Mouse (Mus musculus) heart, embryonic 11.5 days (tissue): ENCODE results near the gene Slc16a13. TPM values are rescaled to one million over a fixed set of nuclear protein-coding genes. Genes with fewer than 3 reads are reported as not detected.
A peak's percentile ranks its signal among the peaks of the same experiment; 100 is the strongest.

Source experiments
- ATAC-seq: fragments of 200-750 bp; cut with Nextera tagmentation; replicated peaks from 2 replicates; pipeline ENCODE4 v1.8.0; 2017; ENCODE audit warnings: moderate library complexity; ENCODE audit not compliant: insufficient number of reproducible peaks, low FRiP score, low TSS enrichment
- H3K27ac ChIP-seq: fragments of 300-500 bp; sonication (generic); 2 replicates; pipeline ENCODE4 v1.5.1; 2014; ENCODE audit warnings: mild to moderate bottlenecking, low read depth, low read length
- H3K27me3 ChIP-seq: fragments of 300-500 bp; sonication (generic); 2 replicates; pipeline ENCODE4 v1.6.1; 2014; ENCODE audit warnings: mild to moderate bottlenecking, low read length, mixed read lengths; ENCODE audit not compliant: control insufficient read depth, insufficient read depth
- H3K36me3 ChIP-seq: fragments of 300-500 bp; sonication (generic); 2 replicates; pipeline ENCODE4 v1.6.1; 2014; ENCODE audit warnings: mild to moderate bottlenecking, low read length, moderate library complexity, mixed read lengths; ENCODE audit not compliant: control insufficient read depth, insufficient read depth
- H3K4me1 ChIP-seq: fragments of 300-500 bp; sonication (generic); 2 replicates; pipeline ENCODE4 v1.6.1; 2014; ENCODE audit warnings: low read length; ENCODE audit not compliant: control insufficient read depth, insufficient read depth
- H3K4me2 ChIP-seq: fragments of 300-500 bp; sonication (generic); 2 replicates; pipeline ENCODE4 v1.6.1; 2014; ENCODE audit warnings: mild to moderate bottlenecking, moderate library complexity
- H3K4me3 ChIP-seq: fragments of 300-500 bp; sonication (generic); 2 replicates; pipeline ENCODE4 v1.5.1; 2014; ENCODE audit warnings: low read depth, low read length
- H3K9ac ChIP-seq: fragments of 300-500 bp; sonication (generic); 2 replicates; pipeline ENCODE4 v1.6.1; 2014; ENCODE audit warnings: mild to moderate bottlenecking, low read depth, low read length, moderate library complexity
- H3K9me3 ChIP-seq: fragments of 300-500 bp; sonication (generic); replicated peaks from 2 replicates; pipeline ENCODE4 v1.6.1; 2016; ENCODE audit warnings: low read length; ENCODE audit not compliant: control insufficient read depth
- WGBS: fragments of 180-500 bp; shearing (Covaris S2); extraction: QIAGEN DNeasy Blood & Tissue Kit; methylation state at CpG from one replicate; pipeline ENCODE4 v1.1.7; 2014; ENCODE audit not compliant: insufficient replicate concordance; 5-methylcytosine and 5-hydroxymethylcytosine counted together
- polyA plus RNA-seq: library from polyadenylated mRNA; unstranded; fragments of >200 nt; fragmentation: Nextera tagmentation; extraction: Ambion mirVana; gene quantifications from 2 replicates; pipeline ENCODE4 v1.2.1, GENCODE M21; 2014

Slc16a13 gene
- polyA plus RNA-seq, 1 experiment from 2014 or later, result 7.6 TPM

DNA sequence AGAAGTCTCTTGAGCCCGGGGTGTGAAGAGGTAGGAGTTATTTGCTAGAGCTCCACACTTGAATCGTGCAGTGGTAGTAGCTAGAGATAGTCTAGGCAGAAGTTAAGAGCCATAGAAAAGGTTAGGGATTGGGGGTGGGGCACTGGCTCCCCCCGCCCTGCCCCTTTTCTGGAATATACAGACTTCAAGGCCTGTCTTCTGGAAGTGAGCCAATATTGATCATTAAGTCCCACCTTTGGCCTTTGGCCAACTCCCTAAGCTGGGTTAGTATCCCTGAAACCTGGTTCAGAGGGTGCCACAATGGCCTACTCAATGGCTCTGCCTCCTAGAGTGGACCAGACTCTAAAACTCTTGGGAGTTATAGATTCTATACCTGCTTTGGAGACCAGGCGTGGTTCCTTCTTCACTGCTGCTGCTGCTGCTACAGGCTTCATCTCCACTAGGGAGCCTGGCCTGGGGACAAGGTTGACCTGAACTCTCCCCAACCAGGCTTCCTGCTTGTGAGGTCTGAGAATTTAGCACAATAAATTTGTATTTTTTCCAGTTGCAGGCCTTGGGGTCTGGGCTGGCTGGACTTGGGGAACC, 6.9 kb upstream of the Slc16a13 start:
- H3K36me3 ChIP-seq, result no peaks in the 10 kb centered on the region
- H3K27ac ChIP-seq, result 0 out of 2 replicates have a peak overlapping the region, but pooled peaks have one; percentile 18
- no peaks in the 10 kb centered on the region for H3K9me3 ChIP-seq
- peak overlapping the region; percentile 48 for H3K4me3 ChIP-seq
- peak overlapping the region; percentile 75; the same call in 1 of the 2 replicates for H3K9ac ChIP-seq
- WGBS, result 71% methylated on average over 4 of the region's 4 CpGs
- peak overlapping the region; percentile 68 for H3K4me2 ChIP-seq
- peaks cover 55% of the 10 kb centered on the region for H3K27me3 ChIP-seq
- no peak for ATAC-seq
- peaks cover 43% of the 10 kb centered on the region for H3K4me1 ChIP-seq

GRCm38 (mm10) chr11:70227126-70227525, 6.3 kb upstream of the Slc16a13 start:
- H3K9me3 ChIP-seq, result no peaks in the 10 kb centered on the region
- H3K27ac ChIP-seq, result 0 out of 2 replicates have a peak overlapping the region, but pooled peaks have one; percentile 18
- peaks cover 55% of the 10 kb centered on the region for H3K27me3 ChIP-seq
- no peaks in the 10 kb centered on the region for H3K36me3 ChIP-seq
- H3K4me3 ChIP-seq, result peak overlapping the region; percentile 48
- peak overlapping the region; percentile 34 for H3K9ac ChIP-seq
- 26% methylated on average over 5 of the region's 5 CpGs for WGBS
- H3K4me1 ChIP-seq, result peaks cover 43% of the 10 kb centered on the region
- ATAC-seq, result no peak
- H3K4me2 ChIP-seq, result peak overlapping the region; percentile 68

GRCm38 (mm10) chr11:70226602-70226890, 5.7 kb upstream of the Slc16a13 start:
- Histone ChIP-seq H3K36me3 (no peaks in the 10 kb centered on the region), H3K9ac (peak overlapping the region; percentile 34), H3K27me3 (peaks cover 55% of the 10 kb centered on the region), H3K27ac (no peak overlapping the region), H3K9me3 (no peaks in the 10 kb centered on the region), H3K4me2 (peak overlapping the region; percentile 68), H3K4me3 (peak overlapping the region; percentile 48), H3K4me1 (peaks cover 48% of the 10 kb centered on the region)
- 10% methylated on average over 18 of the region's 18 CpGs for WGBS
- no peak for ATAC-seq

- peak overlapping the region; percentile 48 for H3K4me3 ChIP-seq
- ATAC-seq, result no peak
- peaks cover 48% of the 10 kb centered on the region for H3K4me1 ChIP-seq
- no peaks in the 10 kb centered on the region for H3K9me3 ChIP-seq
- peak overlapping the region; percentile 68 for H3K4me2 ChIP-seq
- peaks cover 54% of the 10 kb centered on the region for H3K27me3 ChIP-seq
- no peaks in the 10 kb centered on the region for H3K36me3 ChIP-seq
- 20% methylated on average over 27 of the region's 27 CpGs for WGBS
- no peak overlapping the region for H3K27ac ChIP-seq
- peak overlapping the region; percentile 34; the same call in 1 of the 2 replicates for H3K9ac ChIP-seq
Observed at GRCm38 (mm10) chr11:70225798-70226601, 5.1 kb upstream of the Slc16a13 start.

DNA sequence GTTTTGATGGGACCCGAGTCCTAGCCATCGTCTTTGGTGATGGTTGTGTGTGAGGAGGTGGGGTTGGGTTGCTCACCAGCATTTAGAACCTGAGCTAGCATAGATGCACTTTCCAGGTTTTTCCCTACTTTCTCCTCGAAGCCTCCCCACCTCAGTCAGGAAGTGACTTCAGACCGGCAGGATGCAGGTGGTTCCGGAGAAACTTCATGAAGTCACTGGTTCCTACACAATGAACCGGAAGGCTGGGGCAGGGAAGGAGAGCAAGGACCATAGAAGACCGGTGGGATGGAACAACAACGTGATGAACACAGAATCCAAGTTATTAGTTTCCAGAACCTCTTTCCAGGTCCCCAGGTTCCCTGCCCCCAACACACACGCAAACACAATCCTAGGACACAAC, 2.9 kb upstream of the Slc16a13 start:
- no peaks in the 10 kb centered on the region for H3K36me3 ChIP-seq
- H3K9me3 ChIP-seq, result no peaks in the 10 kb centered on the region
- H3K4me3 ChIP-seq, result no peak overlapping the region
- ATAC-seq, result no peak
- H3K27me3 ChIP-seq, result peaks cover 39% of the 10 kb centered on the region
- peaks cover 40% of the 10 kb centered on the region for H3K4me1 ChIP-seq
- H3K27ac ChIP-seq, result peak overlapping the region; percentile 60
- 64% methylated on average over 9 of the region's 9 CpGs for WGBS
- peak overlapping the region; percentile 12; the same call in 1 of the 2 replicates for H3K4me2 ChIP-seq
- H3K9ac ChIP-seq, result no peak overlapping the region

GRCm38 (mm10) chr11:70221603-70222500, 988 bp upstream of the Slc16a13 start:
- H3K9ac ChIP-seq, result peak overlapping the region; percentile 80
- WGBS, result 10% methylated on average over 14 of the region's 14 CpGs

GRCm38 (mm10) chr11:70220323-70220722, 541 bp downstream of the Slc16a13 start:
- 2% methylated on average over 23 of the region's 24 CpGs for WGBS
- Histone ChIP-seq H3K27me3 (peaks cover 34% of the 10 kb centered on the region), H3K27ac (peak overlapping the region; percentile 95), H3K36me3 (no peaks in the 10 kb centered on the region), H3K4me2 (peak overlapping the region; percentile 83), H3K9me3 (no peaks in the 10 kb centered on the region), H3K4me3 (peak overlapping the region; percentile 49), H3K4me1 (peaks cover 15% of the 10 kb centered on the region; the same call in 1 of the 2 replicates), H3K9ac (peak overlapping the region; percentile 80)
- ATAC-seq, result no peak

More at GRCm38 (mm10) chr11:70221603-70222500, 988 bp upstream of the Slc16a13 start:
- ATAC-seq, result peak; percentile 56
- H3K36me3 ChIP-seq, result no peaks in the 10 kb centered on the region
- H3K27me3 ChIP-seq, result peaks cover 33% of the 10 kb centered on the region
- peak overlapping the region; percentile 49 for H3K4me3 ChIP-seq
- peak overlapping the region; percentile 83 for H3K4me2 ChIP-seq
- H3K4me1 ChIP-seq, result peaks cover 25% of the 10 kb centered on the region
- H3K27ac ChIP-seq, result peak overlapping the region; percentile 95
- H3K9me3 ChIP-seq, result no peaks in the 10 kb centered on the region

DNA sequence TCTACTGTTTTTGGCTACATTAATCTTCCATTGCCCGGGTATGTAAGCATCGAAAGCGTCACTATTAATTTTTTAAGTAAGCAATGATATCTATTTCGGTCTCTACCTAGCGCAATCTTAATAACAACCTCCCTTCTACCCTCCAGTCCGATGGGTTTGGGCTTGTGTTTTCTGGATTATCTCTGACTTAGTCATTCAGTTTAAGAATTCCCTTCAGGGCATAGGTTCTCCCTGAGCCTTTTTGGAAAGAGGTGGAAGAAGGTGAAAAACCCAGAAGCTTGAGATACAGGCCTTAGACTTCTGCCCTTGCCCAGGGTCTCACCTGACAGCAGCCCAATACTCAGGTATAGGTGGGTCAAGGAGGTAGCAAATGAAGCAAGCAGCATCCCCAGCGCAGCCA, 991 bp downstream of the Slc16a13 start:
- no peak for ATAC-seq
- no peaks in the 10 kb centered on the region for H3K9me3 ChIP-seq
- WGBS, result 58% methylated on average over 7 of the region's 7 CpGs
- peak overlapping the region; percentile 95; the same call in 1 of the 2 replicates for H3K27ac ChIP-seq
- no peaks in the 10 kb centered on the region for H3K36me3 ChIP-seq
- peak overlapping the region; percentile 49 for H3K4me3 ChIP-seq
- peak overlapping the region; percentile 83 for H3K4me2 ChIP-seq
- H3K4me1 ChIP-seq, result peaks cover 18% of the 10 kb centered on the region
- H3K27me3 ChIP-seq, result peaks cover 34% of the 10 kb centered on the region
- H3K9ac ChIP-seq, result peak overlapping the region; percentile 80
